Mouse (Mus musculus) heart, postnatal 0 days (tissue): ENCODE measurements around the gene Tmem132d.

Experiments used
- CTCF ChIP-seq: IDR thresholded peaks from 2 replicates; pipeline ENCODE4 v1.5.1; 2016; ENCODE audit warnings: antibody characterized with exemption, control low read depth, low read depth
- EP300 ChIP-seq: IDR thresholded peaks from 2 replicates; pipeline ENCODE4 v1.6.1; 2016; ENCODE audit warnings: antibody characterized with exemption, low read depth

DNA sequence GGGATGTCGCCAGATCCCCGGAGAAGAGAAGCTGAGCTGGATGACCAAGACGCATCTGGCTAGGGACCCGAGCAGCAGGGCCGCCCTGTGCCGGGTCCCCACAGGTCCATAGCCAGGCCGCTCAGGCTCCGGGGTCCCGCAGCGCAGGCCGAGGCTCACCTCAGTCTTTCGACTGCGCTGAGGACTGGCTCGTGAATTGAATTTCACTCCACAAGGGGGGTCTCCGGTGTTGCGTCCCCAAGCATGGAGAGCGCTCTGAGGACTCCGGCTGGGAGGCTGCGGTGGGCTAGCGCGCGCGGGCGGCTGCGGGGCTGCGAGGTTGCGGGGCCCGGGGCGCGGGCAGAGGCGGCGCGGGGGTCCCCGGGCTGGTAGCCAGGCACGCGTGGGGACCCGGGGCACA is 455 bp downstream of the Tmem132d start:
- no peak for TF ChIP-seq CTCF
- no peak for TF ChIP-seq EP300
